Mouse (Mus musculus) hindbrain, postnatal 0 days (tissue): ENCODE measurements around the gene Il1r2. TPM values are rescaled to one million over a fixed set of nuclear protein-coding genes. Genes with fewer than 3 reads are reported as not detected.

Experiments used
- ATAC-seq: fragments of 200-750 bp; cut with Nextera tagmentation; 2 replicates; pipeline ENCODE4 v1.8.0; 2017; ENCODE audit warnings: mild to moderate bottlenecking, moderate TSS enrichment, moderate library complexity
- DNase-seq: peaks from one replicate; pipeline ENCODE4 v3.0.0-alpha.2; 2015; ENCODE audit warnings: low spot score
- H3K27ac ChIP-seq: fragments of 300-500 bp; sonication (generic); 2 replicates; pipeline ENCODE4 v1.5.1; 2014; ENCODE audit warnings: mild to moderate bottlenecking
- H3K27me3 ChIP-seq: fragments of 300-500 bp; sonication (generic); 2 replicates; pipeline ENCODE4 v1.6.1; 2014; ENCODE audit warnings: low read length, mixed read lengths; ENCODE audit not compliant: insufficient read depth
- H3K36me3 ChIP-seq: fragments of 300-500 bp; sonication (generic); 2 replicates; pipeline ENCODE4 v1.6.1; 2014; ENCODE audit warnings: low read length, mixed read lengths; ENCODE audit not compliant: insufficient read depth
- H3K4me1 ChIP-seq: fragments of 300-500 bp; sonication (generic); 2 replicates; pipeline ENCODE4 v1.6.1; 2014; ENCODE audit warnings: antibody characterized with exemption, low read length, mixed read lengths; ENCODE audit not compliant: insufficient read depth
- H3K4me2 ChIP-seq: fragments of 300-500 bp; sonication (generic); 2 replicates; pipeline ENCODE4 v1.6.1; 2014; ENCODE audit warnings: low read depth, mild to moderate bottlenecking, low read length, moderate library complexity, mixed read lengths
- H3K4me3 ChIP-seq: fragments of 300-500 bp; sonication (generic); 2 replicates; pipeline ENCODE4 v1.5.1; 2014; ENCODE audit warnings: low read length
- H3K9ac ChIP-seq: fragments of 300-500 bp; sonication (generic); replicated peaks from 2 replicates; pipeline ENCODE4 v1.6.1; 2014; ENCODE audit warnings: mild to moderate bottlenecking, low read length, moderate library complexity, mixed read lengths
- H3K9me3 ChIP-seq: fragments of 300-500 bp; sonication (generic); 2 replicates; pipeline ENCODE4 v1.6.1; 2016; ENCODE audit warnings: low read length, mixed read lengths
- CTCF ChIP-seq: IDR thresholded peaks from 2 replicates; pipeline ENCODE4 v1.5.1; 2016; ENCODE audit warnings: antibody characterized with exemption, control low read depth, low read depth
- WGBS: fragments of 180-500 bp; shearing (Covaris S2); extraction: QIAGEN DNeasy Blood & Tissue Kit; methylation state at CpG from one replicate; pipeline ENCODE4 v1.1.7; 2014; 5-methylcytosine and 5-hydroxymethylcytosine counted together
- polyA plus RNA-seq: library from polyadenylated mRNA; unstranded; fragments of >200 nt; fragmentation: Nextera tagmentation; extraction: Ambion mirVana; gene quantifications from 2 replicates; pipeline ENCODE4 v1.2.1, GENCODE M21; 2015
- total RNA-seq: library from RNA; depleted of rRNA; stranded (reverse); fragments of >200 nt; gene quantifications from 2 replicates; pipeline ENCODE4 v1.2.3, GENCODE M21; 2014

Gene Il1r2
- total and polyA plus RNA-seq, 2 experiments from 2014 or later, result 0.37 to 1.5 TPM

DNA sequence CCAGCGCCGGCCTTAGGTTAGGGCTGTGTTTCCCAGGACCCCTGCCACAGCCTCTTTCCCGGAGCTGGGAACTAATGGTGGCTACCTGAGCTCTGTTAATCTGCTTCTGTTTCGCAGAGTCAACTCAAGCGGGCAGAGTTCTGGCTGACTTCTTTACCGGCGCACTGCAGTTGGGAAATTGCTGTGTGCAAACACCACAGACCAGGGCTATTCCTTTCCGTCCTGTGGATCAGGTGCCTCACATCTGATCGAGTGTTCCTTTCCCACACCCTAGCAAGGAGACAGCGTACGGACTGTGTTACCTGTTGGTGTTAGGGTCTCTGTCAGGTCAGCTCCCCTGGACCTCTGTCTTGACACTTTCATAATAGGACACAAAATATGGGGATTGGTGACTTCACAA, 15.9 kb upstream of the Il1r2 start:
- no peak overlapping the region for H3K27ac ChIP-seq
- H3K27me3 ChIP-seq, result no peaks in the 10 kb centered on the region
- H3K36me3 ChIP-seq, result no peaks in the 10 kb centered on the region
- no peak overlapping the region for H3K9ac ChIP-seq
- DNase-seq (no peak), ATAC-seq (no peak)
- no peaks in the 10 kb centered on the region for H3K4me1 ChIP-seq
- H3K4me2 ChIP-seq, result no peak overlapping the region
- H3K4me3 ChIP-seq, result no peak overlapping the region
- TF ChIP-seq CTCF, result no peak
- WGBS, result 65% methylated on average over 11 of the region's 11 CpGs
- no peaks in the 10 kb centered on the region for H3K9me3 ChIP-seq

GRCm38 (mm10) chr1:40059122-40059774, 14.6 kb upstream of the Il1r2 start:
- no peaks in the 10 kb centered on the region for H3K9me3 ChIP-seq
- no peak overlapping the region for H3K27ac ChIP-seq
- no peak overlapping the region for H3K4me3 ChIP-seq
- H3K36me3 ChIP-seq, result no peaks in the 10 kb centered on the region
- ATAC-seq (no peak), DNase-seq (no peak)
- no peaks in the 10 kb centered on the region for H3K27me3 ChIP-seq
- WGBS, result 87% methylated on average over 4 of the region's 4 CpGs
- no peak for TF ChIP-seq CTCF
- H3K4me1 ChIP-seq, result no peaks in the 10 kb centered on the region
- H3K9ac ChIP-seq, result no peak overlapping the region
- no peak overlapping the region for H3K4me2 ChIP-seq

GRCm38 (mm10) chr1:40061359-40061758, 12.5 kb upstream of the Il1r2 start:
- DNase-seq (no peak), ATAC-seq (no peak)
- WGBS, result 70% methylated on average over 9 of the region's 9 CpGs
- Histone ChIP-seq H3K4me1 (no peaks in the 10 kb centered on the region), H3K9ac (no peak overlapping the region), H3K27ac (no peak overlapping the region), H3K4me3 (no peak overlapping the region), H3K36me3 (no peaks in the 10 kb centered on the region), H3K27me3 (no peaks in the 10 kb centered on the region), H3K9me3 (no peaks in the 10 kb centered on the region), H3K4me2 (no peak overlapping the region)
- no peak for TF ChIP-seq CTCF

GRCm38 (mm10) chr1:40063409-40063808, 10.5 kb upstream of the Il1r2 start:
- DNase-seq, result no peak
- Histone ChIP-seq H3K9me3 (no peaks in the 10 kb centered on the region), H3K4me1 (no peaks in the 10 kb centered on the region), H3K27ac (no peak overlapping the region), H3K27me3 (no peaks in the 10 kb centered on the region), H3K36me3 (no peaks in the 10 kb centered on the region), H3K4me3 (no peak overlapping the region), H3K4me2 (no peak overlapping the region), H3K9ac (no peak overlapping the region)
- 47% methylated on average over 4 of the region's 4 CpGs for WGBS
- no peak; the same call in 1 of the 2 replicates for ATAC-seq
- TF ChIP-seq CTCF, result no peak

GRCm38 (mm10) chr1:40064508-40064907, 9.4 kb upstream of the Il1r2 start:
- no peaks in the 10 kb centered on the region for H3K27me3 ChIP-seq
- H3K9ac ChIP-seq, result no peak overlapping the region
- no peak overlapping the region for H3K4me3 ChIP-seq
- no peak overlapping the region for H3K27ac ChIP-seq
- H3K9me3 ChIP-seq, result no peaks in the 10 kb centered on the region
- TF ChIP-seq CTCF, result no peak
- DNase-seq (no peak), ATAC-seq (no peak)
- 90% methylated on average over 8 of the region's 8 CpGs for WGBS
- no peaks in the 10 kb centered on the region for H3K36me3 ChIP-seq
- no peaks in the 10 kb centered on the region for H3K4me1 ChIP-seq
- no peak overlapping the region for H3K4me2 ChIP-seq

GRCm38 (mm10) chr1:40072558-40072957, 1.3 kb upstream of the Il1r2 start:
- H3K9ac ChIP-seq, result no peak overlapping the region
- DNase-seq, result no peak
- no peak for ATAC-seq
- H3K36me3 ChIP-seq, result no peaks in the 10 kb centered on the region
- H3K4me1 ChIP-seq, result no peaks in the 10 kb centered on the region
- H3K9me3 ChIP-seq, result no peaks in the 10 kb centered on the region
- no peak overlapping the region for H3K4me2 ChIP-seq
- TF ChIP-seq CTCF, result no peak
- no peak overlapping the region for H3K27ac ChIP-seq
- no peak overlapping the region for H3K4me3 ChIP-seq
- WGBS, result 81% methylated on average over 4 of the region's 4 CpGs
- H3K27me3 ChIP-seq, result no peaks in the 10 kb centered on the region

- H3K9me3 ChIP-seq, result no peaks in the 10 kb centered on the region
- DNase-seq (no peak), ATAC-seq (no peak)
- no peaks in the 10 kb centered on the region for H3K4me1 ChIP-seq
- H3K27me3 ChIP-seq, result no peaks in the 10 kb centered on the region
- H3K36me3 ChIP-seq, result no peaks in the 10 kb centered on the region
- no peak overlapping the region for H3K27ac ChIP-seq
- no peak overlapping the region for H3K4me3 ChIP-seq
- TF ChIP-seq CTCF, result no peak
- H3K4me2 ChIP-seq, result no peak overlapping the region
- H3K9ac ChIP-seq, result no peak overlapping the region
- WGBS, result 93% methylated on average over 2 of the region's 2 CpGs
These were observed 3.4 kb downstream of the Il1r2 start for GRCm38 (mm10) chr1:40077328-40077727.
